Mouse (Mus musculus) ES-E14 (cell line): ENCODE measurements around the gene Ercc4.

Experiments
- CHD2 ChIP-seq: IDR thresholded peaks from 2 replicates; pipeline ENCODE4 v1.6.1; 2014; ENCODE audit warnings: mild to moderate bottlenecking, low read depth, low read length, inconsistent platforms
- HCFC1 ChIP-seq: IDR thresholded peaks from 2 replicates; pipeline ENCODE4 v1.6.1; 2012; ENCODE audit warnings: low read length, inconsistent platforms, borderline replicate concordance; ENCODE audit not compliant: insufficient read depth
- MAFK ChIP-seq: IDR thresholded peaks from 2 replicates; pipeline ENCODE4 v1.6.1; 2014; ENCODE audit warnings: mild to moderate bottlenecking, low read depth, low read length, inconsistent platforms; ENCODE audit not compliant: insufficient read depth

GRCm38 (mm10) chr16:13109156-13109989, at the start of gene Ercc4:
- TF ChIP-seq CHD2 (no peak), HCFC1 (peak; percentile 59; the same call in 1 of the 2 replicates), MAFK (no peak)
